Mouse (Mus musculus): ENCODE results near the gene Dock4.

- TF ChIP-seq POLR2A (IDR thresholded peaks at IDR 0.05; ENCODE audit: extremely low read depth, insufficient read depth, low read length) (no peak), CTCF (IDR thresholded peaks at IDR 0.05; ENCODE audit: extremely low read depth, insufficient read depth, low read length) (no peak)
Measured at GRCm38 (mm10) chr12:40523020-40523419, 77.3 kb downstream of the Dock4 start.

All from cortical plate, adult 2 months (tissue).